Mouse (Mus musculus): ENCODE results near the gene Spen. TPM values are rescaled to one million over a fixed set of nuclear protein-coding genes. Genes with fewer than 3 reads are reported as not detected.
"Not testable (repeated sequence)": the region's sequence is repeated elsewhere in the genome, so short reads cannot be mapped to it uniquely, and the experiment has no call there.

Gene Spen
- polyA plus RNA-seq (2012; rRNA removed), result 9.1 and 11.6 TPM in 2 replicates

- under 1% methylated on average over 81 of the region's 88 CpGs for WGBS
- DNase-seq (ENCODE audit: low read depth, low spot score), result no peak
Measured at GRCm38 (mm10) chr4:141538408-141539212, at the start of gene Spen. Gene Spen (minus strand): TSS chr4:141538597.

- no peak for DNase-seq (ENCODE audit: low read depth, low spot score)
- whole genome bisulfite sequencing, result 87% methylated on average over 8 of the region's 8 CpGs
Measured at GRCm38 (mm10) chr4:141583919-141584318, 45.5 kb upstream of the Spen start.

- 93% methylated on average over 13 of the region's 13 CpGs for WGBS
- DNase-seq (ENCODE audit: low read depth, low spot score), result no peak
Measured at GRCm38 (mm10) chr4:141581051-141581450, 42.7 kb upstream of the Spen start.

GRCm38 (mm10) chr4:141578833-141579232 lies 40.4 kb upstream of the Spen start:
- DNase-seq (ENCODE audit: low read depth, low spot score), result no peak
- WGBS, result 17% methylated on average over 3 of the region's 3 CpGs

- DNase-seq (ENCODE audit: low read depth, low spot score), result no peak
Measured at GRCm38 (mm10) chr4:141576877-141577276, 38.5 kb upstream of the Spen start.

GRCm38 (mm10) chr4:141576404-141576803 lies 38.0 kb upstream of the Spen start:
- WGBS, result 85% methylated on average over 11 of the region's 11 CpGs
- DNase-seq (ENCODE audit: low read depth, low spot score), result no peak

More at GRCm38 (mm10) chr4:141576877-141577276, 38.5 kb upstream of the Spen start:
- WGBS, result 98% methylated on average over 7 of the region's 7 CpGs

- WGBS, result 28% methylated on average over 27 of the region's 27 CpGs
- DNase-seq (ENCODE audit: low read depth, low spot score), result peak; percentile 63
Measured at GRCm38 (mm10) chr4:141574789-141575702, 36.6 kb upstream of the Spen start.

- WGBS, result 19% methylated on average over 6 of the region's 6 CpGs
- DNase-seq (ENCODE audit: low read depth, low spot score), result peak; percentile 61
Measured at GRCm38 (mm10) chr4:141573359-141573966, 35.1 kb upstream of the Spen start.

GRCm38 (mm10) chr4:141572668-141573358 lies 34.4 kb upstream of the Spen start:
- no peak for DNase-seq (ENCODE audit: low read depth, low spot score)
- WGBS, result 59% methylated on average over 7 of the region's 7 CpGs

GRCm38 (mm10) chr4:141571934-141572333 lies 33.5 kb upstream of the Spen start:
- DNase-seq (ENCODE audit: low read depth, low spot score), result peak; percentile 45
- 45% methylated on average over 10 of the region's 10 CpGs for WGBS

GRCm38 (mm10) chr4:141571337-141571739 lies 32.9 kb upstream of the Spen start:
- DNase-seq (ENCODE audit: low read depth, low spot score), result peak; percentile 55
- WGBS, result 39% methylated on average over 6 of the region's 6 CpGs

- no peak for DNase-seq (ENCODE audit: low read depth, low spot score)
- 100% methylated on average over 1 of the region's 1 CpGs for WGBS
Measured at GRCm38 (mm10) chr4:141570821-141571220, 32.4 kb upstream of the Spen start.

- DNase-seq (ENCODE audit: low read depth, low spot score), result no peak
- 74% methylated on average over 6 of the region's 6 CpGs for WGBS
Measured at GRCm38 (mm10) chr4:141570004-141570403, 31.6 kb upstream of the Spen start.

- 86% methylated on average over 5 of the region's 5 CpGs for WGBS
Measured at GRCm38 (mm10) chr4:141568966-141569365, 30.6 kb upstream of the Spen start.

GRCm38 (mm10) chr4:141567174-141567573 lies 28.8 kb upstream of the Spen start:
- not testable (repeated sequence) for DNase-seq (ENCODE audit: low read depth, low spot score)
- WGBS, result 75% methylated on average over 7 of the region's 7 CpGs

More at GRCm38 (mm10) chr4:141568966-141569365, 30.6 kb upstream of the Spen start:
- DNase-seq (ENCODE audit: low read depth, low spot score), result no peak

- DNase-seq (ENCODE audit: low read depth, low spot score), result no peak
- 95% methylated on average over 6 of the region's 6 CpGs for WGBS
Measured at GRCm38 (mm10) chr4:141566187-141566586, 27.8 kb upstream of the Spen start.

GRCm38 (mm10) chr4:141565325-141565724 lies 26.9 kb upstream of the Spen start:
- no peak for DNase-seq (ENCODE audit: low read depth, low spot score)
- 66% methylated on average over 7 of the region's 7 CpGs for WGBS

GRCm38 (mm10) chr4:141564660-141565059 lies 26.3 kb upstream of the Spen start:
- no peak for DNase-seq (ENCODE audit: low read depth, low spot score)
- 76% methylated on average over 3 of the region's 3 CpGs for WGBS

GRCm38 (mm10) chr4:141564209-141564608 lies 25.8 kb upstream of the Spen start:
- 91% methylated on average over 4 of the region's 4 CpGs for WGBS
- no peak for DNase-seq (ENCODE audit: low read depth, low spot score)
